Mouse (Mus musculus) kidney, adult 2 months (tissue): Measurements from ENCODE around the gene Ibsp. TPM values are rescaled to one million over a fixed set of nuclear protein-coding genes. Genes with fewer than 3 reads are reported as not detected.

Source experiments
- DNase-seq: peaks from one replicate; pipeline ENCODE4 v3.0.0; 2021
- H3K27ac ChIP-seq: fragments of 200-500 bp; 2 replicates; pipeline ENCODE4 v1.5.1; 2012; ENCODE audit warnings: low read depth, low read length, control low read depth, inconsistent platforms; ENCODE audit not compliant: insufficient read depth
- H3K27me3 ChIP-seq: fragments of 200-500 bp; replicated peaks from 2 replicates; pipeline ENCODE4 v1.6.1; 2012; ENCODE audit warnings: mild to moderate bottlenecking, moderate library complexity, low read length, inconsistent platforms; ENCODE audit not compliant: control insufficient read depth, insufficient read depth
- H3K36me3 ChIP-seq: fragments of 200-500 bp; 2 replicates; pipeline ENCODE4 v1.6.1; 2012; ENCODE audit warnings: mild to moderate bottlenecking, moderate library complexity, low read length, inconsistent platforms; ENCODE audit not compliant: control insufficient read depth, insufficient read depth
- H3K4me1 ChIP-seq: fragments of 200-500 bp; 2 replicates; pipeline ENCODE4 v1.6.1; 2011; ENCODE audit warnings: low read length; ENCODE audit not compliant: control insufficient read depth, insufficient read depth
- H3K4me3 ChIP-seq: fragments of 200-500 bp; 2 replicates; pipeline ENCODE4 v1.5.1; 2011; ENCODE audit warnings: mild to moderate bottlenecking, low read depth, low read length, control low read depth; ENCODE audit not compliant: insufficient read depth
- CTCF ChIP-seq: fragments of 200-500 bp; conservative IDR thresholded peaks from 2 replicates; pipeline ENCODE4 v1.5.1; 2011; ENCODE audit warnings: low read depth, mild to moderate bottlenecking, control low read depth, low read length, moderate library complexity, mixed read lengths; ENCODE audit not compliant: insufficient read depth, insufficient read length
- POLR2A ChIP-seq: fragments of 200-500 bp; IDR thresholded peaks from one replicate; pipeline ENCODE4 v1.6.1; 2011; ENCODE audit warnings: low read depth, low read length, control low read depth
- WGBS: fragments of 180-500 bp; shearing (Covaris S2); methylation state at CpG from one replicate; pipeline ENCODE4 v1.1.7; 2018; 5-methylcytosine and 5-hydroxymethylcytosine counted together
- polyA plus RNA-seq: library from polyadenylated mRNA; depleted of rRNA; stranded (reverse); fragments of >200 nt; gene quantifications from 2 replicates; pipeline ENCODE4 v1.2.3, GENCODE M21; 2012; rRNA removed

Gene Ibsp
- polyA plus RNA-seq: not detected in 2 replicates

- no peak for DNase-seq
- H3K4me1 ChIP-seq: no peaks in the 10 kb centered on the region
- no peak for TF ChIP-seq POLR2A
- TF ChIP-seq CTCF: no peak
- H3K4me3 ChIP-seq: no peak within 1 kb of the TSS
- 64% methylated on average over 6 of the region's 6 CpGs for WGBS
- H3K27me3 ChIP-seq: no peaks in the 10 kb centered on the region
- no peaks in the 10 kb centered on the region for H3K36me3 ChIP-seq
- no peak within 1 kb of the TSS for H3K27ac ChIP-seq
These were observed at the start of gene Ibsp for GRCm38 (mm10) chr5:104298994-104299393. Gene Ibsp, plus strand, starts transcription at chr5:104299171.

DNA sequence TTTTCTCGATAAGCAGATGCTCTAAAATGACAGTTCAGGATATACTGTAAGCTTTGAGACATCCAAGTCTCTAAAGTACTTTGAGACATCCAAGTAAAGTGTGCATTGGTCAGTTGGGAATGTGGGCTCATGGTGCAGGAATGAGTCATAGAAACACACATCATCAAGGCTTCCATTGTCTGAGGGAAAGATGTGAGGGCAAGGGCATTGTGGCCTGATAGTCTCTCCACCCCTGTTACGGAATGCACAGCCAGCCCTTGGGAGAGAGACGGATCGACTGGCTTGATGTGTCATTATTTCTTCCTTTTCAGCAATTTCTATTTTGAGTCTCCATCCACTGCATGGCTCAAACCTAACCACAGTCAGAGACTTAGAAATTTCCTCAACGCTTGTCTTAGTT, 47.2 kb upstream of the Ibsp start:
- Histone ChIP-seq H3K4me3 (no peak overlapping the region), H3K4me1 (no peaks in the 10 kb centered on the region), H3K27me3 (no peaks in the 10 kb centered on the region), H3K27ac (no peak overlapping the region), H3K36me3 (no peaks in the 10 kb centered on the region)
- DNase-seq: no peak
- 84% methylated on average over 5 of the region's 5 CpGs for WGBS
- no peak for TF ChIP-seq CTCF
- no peak for TF ChIP-seq POLR2A

DNA sequence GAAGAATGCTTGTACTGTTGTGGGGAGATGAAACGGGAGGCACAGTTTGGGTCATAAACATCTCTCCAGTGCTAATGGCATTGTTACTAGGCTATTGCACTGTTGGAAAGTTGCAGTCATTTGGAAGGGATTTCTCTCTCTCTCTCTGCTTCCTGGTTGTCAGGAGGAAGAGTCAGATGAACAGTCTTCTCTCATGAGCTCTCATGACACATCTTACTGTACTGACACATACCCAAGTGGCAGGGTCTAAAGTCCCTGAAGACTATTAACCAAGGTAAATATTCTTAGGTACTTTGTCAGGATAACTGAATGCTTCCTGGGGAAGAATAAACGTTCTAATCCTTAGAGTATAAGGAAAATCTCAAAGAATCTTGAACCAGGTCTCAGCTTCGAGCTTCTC, 42.4 kb upstream of the Ibsp start:
- TF ChIP-seq POLR2A (no peak), CTCF (no peak)
- H3K4me1 ChIP-seq: no peaks in the 10 kb centered on the region
- H3K27me3 ChIP-seq: no peaks in the 10 kb centered on the region
- DNase-seq: no peak
- no peak overlapping the region for H3K27ac ChIP-seq
- H3K36me3 ChIP-seq: no peaks in the 10 kb centered on the region
- 53% methylated on average over 3 of the region's 3 CpGs for WGBS
- no peak overlapping the region for H3K4me3 ChIP-seq

DNA sequence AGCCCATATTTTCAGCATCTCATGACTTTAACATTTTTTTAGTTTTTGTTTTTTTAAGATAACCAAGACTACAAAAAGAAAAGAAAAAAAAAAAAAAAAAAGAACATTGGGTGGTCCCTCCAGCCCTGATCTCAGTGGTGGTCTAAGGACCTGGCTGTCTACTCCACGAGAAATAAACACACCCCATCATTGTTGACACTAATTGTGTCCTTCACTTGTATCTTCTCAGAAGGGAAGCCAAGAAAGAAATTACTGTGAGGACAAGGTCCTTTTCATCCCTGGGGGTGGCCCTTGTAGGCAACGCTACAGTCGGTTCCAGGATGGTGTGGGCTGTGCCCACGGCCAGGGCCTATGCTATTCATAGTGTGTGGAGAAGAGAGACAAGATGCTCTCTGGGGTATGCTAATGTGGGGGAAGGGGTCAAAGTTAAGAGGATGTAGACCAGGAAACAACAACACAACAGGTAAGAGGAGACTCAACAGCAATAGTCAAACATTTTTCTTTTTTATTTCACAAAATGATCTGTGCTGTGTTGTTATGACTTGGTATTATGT, 37.0 kb upstream of the Ibsp start:
- H3K4me3 ChIP-seq: no peak overlapping the region
- H3K36me3 ChIP-seq: no peaks in the 10 kb centered on the region
- H3K27me3 ChIP-seq: no peaks in the 10 kb centered on the region
- 80% methylated on average over 4 of the region's 4 CpGs for WGBS
- H3K4me1 ChIP-seq: no peaks in the 10 kb centered on the region
- no peak for DNase-seq
- TF ChIP-seq CTCF (no peak), POLR2A (no peak)
- H3K27ac ChIP-seq: no peak overlapping the region

- Histone ChIP-seq H3K4me1 (no peaks in the 10 kb centered on the region), H3K4me3 (no peak overlapping the region), H3K27me3 (no peaks in the 10 kb centered on the region), H3K27ac (no peak overlapping the region), H3K36me3 (no peaks in the 10 kb centered on the region)
- WGBS: 86% methylated on average over 13 of the region's 13 CpGs
- TF ChIP-seq CTCF (no peak), POLR2A (no peak)
- no peak for DNase-seq
These were observed 35.8 kb upstream of the Ibsp start for GRCm38 (mm10) chr5:104263014-104263776.

GRCm38 (mm10) chr5:104294201-104294600, 4.8 kb upstream of the Ibsp start:
- no peak overlapping the region for H3K4me3 ChIP-seq
- WGBS: 87% methylated on average over 6 of the region's 6 CpGs
- no peak for DNase-seq

DNA sequence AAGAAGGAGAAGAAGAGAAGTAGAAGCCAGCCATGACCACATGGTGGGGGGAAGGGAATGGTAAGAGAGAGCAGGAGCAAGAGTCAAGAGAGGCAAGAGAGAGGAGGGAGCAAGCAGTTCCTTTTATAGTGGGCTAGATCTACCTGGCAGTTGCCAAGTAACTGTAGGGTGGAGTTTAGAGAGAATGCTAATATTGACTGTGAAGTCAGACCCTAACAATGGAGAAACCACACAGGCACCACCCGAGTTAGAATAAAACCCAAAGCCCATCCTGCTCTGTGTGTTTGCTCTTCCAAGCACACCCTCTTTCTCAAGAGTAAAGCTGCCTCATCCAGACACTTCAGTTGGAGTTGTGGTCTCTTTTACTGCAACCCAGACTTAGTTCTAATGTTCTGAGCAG, 15.1 kb downstream of the Ibsp start:
- Histone ChIP-seq H3K27ac (no peak overlapping the region), H3K4me1 (no peaks in the 10 kb centered on the region), H3K27me3 (no peaks in the 10 kb centered on the region), H3K36me3 (no peaks in the 10 kb centered on the region), H3K4me3 (no peak overlapping the region)
- DNase-seq: no peak
- TF ChIP-seq CTCF: no peak
- no peak for TF ChIP-seq POLR2A
- 78% methylated on average over 1 of the region's 1 CpGs for WGBS

More at GRCm38 (mm10) chr5:104294201-104294600, 4.8 kb upstream of the Ibsp start:
- no peak for TF ChIP-seq POLR2A
- no peak for TF ChIP-seq CTCF
- Histone ChIP-seq H3K4me1 (no peaks in the 10 kb centered on the region), H3K27me3 (no peaks in the 10 kb centered on the region), H3K36me3 (no peaks in the 10 kb centered on the region), H3K27ac (no peak overlapping the region)
